Mouse (Mus musculus) cerebellum, adult 2 months (tissue): ENCODE measurements around the gene Afap1. TPM values are rescaled to one million over a fixed set of nuclear protein-coding genes. Genes with fewer than 3 reads are reported as not detected.

Experiments
- DNase-seq, 2 experiments: peaks; one replicate each; pipeline ENCODE4 v3.0.0; 2021
- H3K27ac ChIP-seq: fragments of 200-500 bp; 2 replicates; pipeline ENCODE4 v1.5.1; 2012; ENCODE audit warnings: low read length, control low read depth, inconsistent platforms; ENCODE audit not compliant: insufficient read depth
- H3K27me3 ChIP-seq: fragments of 200-500 bp; 2 replicates; pipeline ENCODE4 v1.6.1; 2012; ENCODE audit warnings: inconsistent platforms, mild to moderate bottlenecking, low read length, moderate library complexity; ENCODE audit not compliant: control insufficient read depth, insufficient read depth
- H3K4me1 ChIP-seq: fragments of 200-500 bp; 2 replicates; pipeline ENCODE4 v1.6.1; 2011; ENCODE audit warnings: low read length; ENCODE audit not compliant: control insufficient read depth, insufficient read depth
- H3K4me3 ChIP-seq: fragments of 200-500 bp; replicated peaks from 2 replicates; pipeline ENCODE3; 2011; ENCODE audit warnings: mild to moderate bottlenecking, low read depth, low read length, control low read depth; ENCODE audit not compliant: insufficient read depth
- CTCF ChIP-seq: fragments of 200-500 bp; IDR thresholded peaks from 2 replicates; pipeline ENCODE4 v1.5.1; 2011; ENCODE audit warnings: low read depth, mild to moderate bottlenecking, control low read depth, low read length, moderate library complexity, borderline replicate concordance; ENCODE audit not compliant: insufficient read depth
- POLR2A ChIP-seq: fragments of 200-500 bp; IDR thresholded peaks from 2 replicates; pipeline ENCODE4 v1.6.1; 2011; ENCODE audit warnings: low read length, control low read depth, borderline replicate concordance; ENCODE audit not compliant: insufficient read depth
- WGBS: fragments of 180-500 bp; shearing (Covaris S2); methylation state at CpG from one replicate; pipeline ENCODE4 v1.1.7; 2018; 5-methylcytosine and 5-hydroxymethylcytosine counted together
- polyA plus RNA-seq: library from polyadenylated mRNA; depleted of rRNA; stranded (reverse); fragments of >200 nt; gene quantifications from 2 replicates; pipeline ENCODE4 v1.2.3, GENCODE M21; 2012

Afap1 gene
- polyA plus RNA-seq, 1 experiment: 13.6 TPM

- Histone ChIP-seq H3K4me3 (no peak overlapping the region), H3K27ac (no peak overlapping the region), H3K27me3 (no peaks in the 10 kb centered on the region), H3K4me1 (no peaks in the 10 kb centered on the region)
- DNase-seq: no peak
- 55% methylated on average over 4 of the region's 4 CpGs for WGBS
- TF ChIP-seq POLR2A (no peak), CTCF (no peak)
Measured at GRCm38 (mm10) chr5:35873382-35873781, 19.7 kb upstream of the Afap1 start.

GRCm38 (mm10) chr5:35876236-35876635 lies 16.9 kb upstream of the Afap1 start:
- DNase-seq: no peak
- H3K27me3 ChIP-seq: no peaks in the 10 kb centered on the region
- no peak overlapping the region for H3K4me3 ChIP-seq
- H3K4me1 ChIP-seq: no peaks in the 10 kb centered on the region
- WGBS: 85% methylated on average over 5 of the region's 5 CpGs
- no peak for TF ChIP-seq POLR2A
- TF ChIP-seq CTCF: no peak
- H3K27ac ChIP-seq: no peak overlapping the region

GRCm38 (mm10) chr5:35879199-35879598 lies 13.9 kb upstream of the Afap1 start:
- H3K27ac ChIP-seq: no peak overlapping the region
- TF ChIP-seq POLR2A (no peak), CTCF (no peak)
- H3K4me1 ChIP-seq: no peaks in the 10 kb centered on the region
- WGBS: 45% methylated on average over 8 of the region's 8 CpGs
- no peak for DNase-seq
- H3K27me3 ChIP-seq: no peaks in the 10 kb centered on the region
- no peak overlapping the region for H3K4me3 ChIP-seq

GRCm38 (mm10) chr5:35882391-35882790 lies 10.7 kb upstream of the Afap1 start:
- 51% methylated on average over 9 of the region's 9 CpGs for WGBS
- Histone ChIP-seq H3K27ac (no peak overlapping the region), H3K4me1 (no peaks in the 10 kb centered on the region), H3K27me3 (no peaks in the 10 kb centered on the region), H3K4me3 (no peak overlapping the region)
- TF ChIP-seq CTCF (no peak), POLR2A (no peak)
- no peak for DNase-seq

- no peak overlapping the region for H3K27ac ChIP-seq
- H3K4me1 ChIP-seq: no peaks in the 10 kb centered on the region
- no peak for DNase-seq
- no peak overlapping the region for H3K4me3 ChIP-seq
- peak; percentile 32; the same call in 1 of the 2 replicates for TF ChIP-seq CTCF
- no peak for TF ChIP-seq POLR2A
- no peaks in the 10 kb centered on the region for H3K27me3 ChIP-seq
- WGBS: 59% methylated on average over 11 of the region's 11 CpGs
Measured at GRCm38 (mm10) chr5:35884262-35884661, 8.9 kb upstream of the Afap1 start.

GRCm38 (mm10) chr5:35884689-35885088 lies 8.4 kb upstream of the Afap1 start:
- no peaks in the 10 kb centered on the region for H3K27me3 ChIP-seq
- DNase-seq: no peak
- no peaks in the 10 kb centered on the region for H3K4me1 ChIP-seq
- TF ChIP-seq CTCF (no peak), POLR2A (no peak)
- no peak overlapping the region for H3K4me3 ChIP-seq
- WGBS: 94% methylated on average over 5 of the region's 5 CpGs
- no peak overlapping the region for H3K27ac ChIP-seq

- DNase-seq: no peak
- no peak overlapping the region for H3K4me3 ChIP-seq
- H3K4me1 ChIP-seq: no peaks in the 10 kb centered on the region
- TF ChIP-seq POLR2A: no peak
- TF ChIP-seq CTCF: peak; percentile 69
- WGBS: 47% methylated on average over 9 of the region's 9 CpGs
- no peak overlapping the region for H3K27ac ChIP-seq
- no peaks in the 10 kb centered on the region; the same call in 1 of the 2 replicates for H3K27me3 ChIP-seq
Measured at GRCm38 (mm10) chr5:35888959-35889358, 4.2 kb upstream of the Afap1 start.

- TF ChIP-seq POLR2A (no peak), CTCF (no peak)
- no peak for DNase-seq
- Histone ChIP-seq H3K4me3 (no peak overlapping the region), H3K27ac (no peak overlapping the region), H3K27me3 (no peaks in the 10 kb centered on the region; the same call in 1 of the 2 replicates), H3K4me1 (no peaks in the 10 kb centered on the region)
- WGBS: 36% methylated on average over 2 of the region's 2 CpGs
Measured at GRCm38 (mm10) chr5:35889641-35890040, 3.5 kb upstream of the Afap1 start.
